In the genomic region with DNA sequence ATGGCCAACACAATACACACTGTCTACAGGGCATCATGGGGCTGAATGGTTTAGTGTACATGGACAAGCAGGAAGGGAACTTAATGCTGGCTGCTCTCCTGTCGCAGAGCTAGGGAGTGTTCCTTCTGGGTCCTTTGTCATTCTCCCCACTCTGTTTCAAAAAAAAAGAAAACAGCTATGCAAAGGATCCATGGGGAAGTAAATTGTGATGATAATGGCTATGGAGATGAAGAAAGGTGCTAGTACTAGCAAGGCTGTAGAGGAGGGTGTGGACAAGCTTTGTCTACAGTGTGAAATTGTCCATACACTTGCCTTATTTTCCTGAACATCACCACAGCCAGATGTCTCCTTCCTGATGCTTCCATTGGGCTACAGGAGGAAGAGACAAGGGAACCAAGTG, we compare ENCODE assay signal across 10 mouse cellular contexts. TPM values are rescaled to one million over a fixed set of nuclear protein-coding genes. Genes with fewer than 3 reads are reported as not detected.
"Had no signal": no experiment of that assay in that cellular context is flagged by ENCODE, and none has a peak within 500 bp of the region (broad histone marks: within the 10 kb centered on the region; RNA-seq: fewer than 3 reads in every experiment).

No protein-coding gene starts in this region.

RNA-seq across cellular contexts. Expression of gene H2al1k, which starts 15.4 kb away (rescaled TPM):
- total RNA-seq: left cerebral cortex, postnatal 10 days; left cerebral cortex, postnatal 14 days; left cerebral cortex, postnatal 25 days; left cerebral cortex, postnatal 36 days; liver, adult 2 months; megakaryocyte progenitor cell, adult 5-6 weeks; megakaryocyte, adult 5-6 weeks; megakaryocyte-erythroid progenitor cell, adult 5-6 weeks; midbrain, postnatal 0 days; monocyte, adult 5-6 weeks had no signal

RNA-seq across cellular contexts. Expression of gene H2al1m, which starts 51.4 kb away (rescaled TPM):
- total RNA-seq: left cerebral cortex, postnatal 10 days; left cerebral cortex, postnatal 14 days; left cerebral cortex, postnatal 25 days; left cerebral cortex, postnatal 36 days; megakaryocyte, adult 5-6 weeks; midbrain, postnatal 0 days; monocyte, adult 5-6 weeks had no signal
